Mouse (Mus musculus): ENCODE measurements at regions not wholly inside any gene's neighbourhood (a gene's known extent, or its start where the extent isn't known, plus 50 kb on each side); places are given as distances from the start of the nearest gene placed in this dataset.

DNA sequence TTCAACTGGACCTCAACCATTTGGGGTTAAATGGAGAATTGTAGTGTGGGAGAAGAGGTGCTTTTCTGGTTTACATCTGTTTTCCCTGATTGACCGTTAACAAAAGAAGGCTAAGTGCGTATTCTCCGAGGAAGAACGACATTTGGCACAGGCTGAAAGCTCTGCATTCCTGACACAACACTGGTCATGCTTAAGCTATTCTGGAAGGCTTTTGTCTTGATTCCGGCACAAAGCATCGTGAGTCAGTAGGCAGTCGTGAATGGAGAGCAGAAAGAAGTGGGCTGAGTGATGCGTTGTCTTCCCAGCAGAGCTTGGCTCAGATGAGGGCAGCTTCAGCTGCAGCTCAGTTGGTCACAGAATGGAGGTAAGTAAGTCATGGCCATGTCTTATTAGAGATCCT is 457.0 kb downstream of the Ofcc1 start:
- H3K9ac ChIP-seq (ENCODE audit: control insufficient read depth, low read depth, low read length, poor library complexity, severe bottlenecking): no peak overlapping the region
- H3K36me3 ChIP-seq (ENCODE audit: control insufficient read depth in 1 of 2, insufficient read depth in 2 of 2, low read length in 2 of 2): no peaks in the 10 kb centered on the region
- no peaks in the 10 kb centered on the region for H3K4me1 ChIP-seq (ENCODE audit: control insufficient read depth in 1 of 2, insufficient read depth in 2 of 2, low read length in 2 of 2)
- H3K27me3 ChIP-seq (ENCODE audit: control insufficient read depth in 1 of 2, insufficient read depth in 2 of 2, low read length in 2 of 2): no peaks in the 10 kb centered on the region
- no peaks in the 10 kb centered on the region for H3K9me3 ChIP-seq (replicated peaks; ENCODE audit: insufficient read depth, low read length)
- H3K4me3 ChIP-seq (ENCODE audit: control insufficient read depth in 1 of 2, insufficient read depth in 1 of 2, low read depth in 2 of 2, low read length in 2 of 2): no peak overlapping the region
- H3K27ac ChIP-seq (ENCODE audit: control insufficient read depth, low read depth, low read length): no peak overlapping the region
- no peaks in the 10 kb centered on the region for H3K79me2 ChIP-seq (ENCODE audit: control insufficient read depth, insufficient read depth, low read length, poor library complexity)
- no peak for DNase-seq (ENCODE audit: low read depth, low spot score)
- TF ChIP-seq ZC3H11A (IDR thresholded peaks at IDR 0.05; ENCODE audit: low read depth, low read length) (no peak), NRF1 (IDR thresholded peaks at IDR 0.05; ENCODE audit: insufficient read depth, low read depth, low read length, poor library complexity, severe bottlenecking) (no peak), ELF1 (IDR thresholded peaks at IDR 0.05; ENCODE audit: low read depth, low read length) (no peak), MAFK (IDR thresholded peaks at IDR 0.05; ENCODE audit: borderline replicate concordance, low read depth, low read length) (no peak)

DNA sequence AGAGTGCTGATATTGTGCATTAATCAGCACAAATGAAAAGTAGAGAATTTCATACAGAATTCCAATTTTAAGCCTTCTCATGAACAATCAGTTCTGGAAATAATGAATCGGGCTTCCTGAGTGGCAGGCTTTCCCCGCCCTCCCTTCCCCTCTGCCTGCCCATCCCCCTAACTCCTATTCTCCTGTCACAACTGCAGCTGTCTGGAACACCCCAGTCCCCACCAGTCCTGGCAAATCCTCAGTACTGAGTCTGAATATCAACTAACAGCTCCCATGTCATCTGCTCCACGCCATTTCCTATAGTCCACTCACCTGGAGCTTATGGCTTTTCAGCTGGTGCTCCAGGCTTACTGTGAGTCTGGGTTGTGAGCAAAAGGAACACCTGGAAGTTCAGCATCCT is 457.9 kb downstream of the Ofcc1 start:
- Histone ChIP-seq H3K27ac (ENCODE audit: control insufficient read depth, low read depth, low read length) (no peak overlapping the region), H3K4me3 (ENCODE audit: control insufficient read depth in 1 of 2, insufficient read depth in 1 of 2, low read depth in 2 of 2, low read length in 2 of 2) (no peak overlapping the region), H3K36me3 (ENCODE audit: control insufficient read depth in 1 of 2, insufficient read depth in 2 of 2, low read length in 2 of 2) (no peaks in the 10 kb centered on the region), H3K27me3 (ENCODE audit: control insufficient read depth in 1 of 2, insufficient read depth in 2 of 2, low read length in 2 of 2) (no peaks in the 10 kb centered on the region), H3K9ac (ENCODE audit: control insufficient read depth, low read depth, low read length, poor library complexity, severe bottlenecking) (no peak overlapping the region), H3K79me2 (ENCODE audit: control insufficient read depth, insufficient read depth, low read length, poor library complexity) (no peaks in the 10 kb centered on the region), H3K4me1 (ENCODE audit: control insufficient read depth in 1 of 2, insufficient read depth in 2 of 2, low read length in 2 of 2) (no peaks in the 10 kb centered on the region), H3K9me3 (replicated peaks; ENCODE audit: insufficient read depth, low read length) (no peaks in the 10 kb centered on the region)
- DNase-seq (ENCODE audit: low read depth, low spot score): no peak
- TF ChIP-seq MYB (IDR thresholded peaks at IDR 0.05; ENCODE audit: low read depth, low read length) (no peak), KAT2A (conservative IDR thresholded peaks at IDR 0.05; ENCODE audit: low read depth, low read length) (no peak), CTCF (IDR thresholded peaks at IDR 0.05 in 2 of 3, conservative IDR thresholded peaks at IDR 0.05 in 1 of 3; ENCODE audit: control insufficient read depth in 1 of 3, insufficient read depth in 1 of 3, low read depth in 2 of 3, low read length in 3 of 3, poor library complexity in 1 of 3, severe bottlenecking in 1 of 3) (no peak), MXI1 (IDR thresholded peaks at IDR 0.05; ENCODE audit: low read depth, low read length) (no peak), ZMIZ1 (IDR thresholded peaks at IDR 0.05; ENCODE audit: low read depth, low read length) (no peak), ELF1 (IDR thresholded peaks at IDR 0.05; ENCODE audit: low read depth, low read length) (no peak), HCFC1 (IDR thresholded peaks at IDR 0.05; ENCODE audit: low read depth, low read length) (no peak), POLR2AphosphoS5 (IDR thresholded peaks at IDR 0.05; ENCODE audit: borderline replicate concordance, low read depth, low read length) (no peak), TAL1 (IDR thresholded peaks at IDR 0.05; ENCODE audit: low read length) (no peak), POLR2AphosphoS2 (IDR thresholded peaks at IDR 0.05; ENCODE audit: low read length) (no peak), E2F4 (IDR thresholded peaks at IDR 0.05; ENCODE audit: borderline replicate concordance, low read depth, low read length) (no peak), USF2 (IDR thresholded peaks at IDR 0.05; ENCODE audit: borderline replicate concordance in 1 of 2, insufficient read depth in 1 of 2, low read depth in 1 of 2, low read length in 2 of 2) (no peak), UBTF (IDR thresholded peaks at IDR 0.05; ENCODE audit: borderline replicate concordance, insufficient read depth, low read depth, low read length) (no peak), NRF1 (IDR thresholded peaks at IDR 0.05; ENCODE audit: insufficient read depth, low read depth, low read length, poor library complexity, severe bottlenecking) (no peak), MAX (IDR thresholded peaks at IDR 0.05; ENCODE audit: low read length) (no peak), ZKSCAN1 (IDR thresholded peaks at IDR 0.05; ENCODE audit: low read depth, low read length) (no peak), ETS1 (IDR thresholded peaks at IDR 0.05; ENCODE audit: low read depth, low read length) (no peak)

Measured in MEL (cell line).